Mouse (Mus musculus) kidney, embryonic 16.5 days (tissue): ENCODE data around the gene Als2. TPM values are rescaled to one million over a fixed set of nuclear protein-coding genes. Genes with fewer than 3 reads are reported as not detected.

Experiments used
- ATAC-seq: fragments of 200-750 bp; cut with Nextera tagmentation; 2 replicates; pipeline ENCODE4 v1.8.0; 2017; ENCODE audit warnings: moderate TSS enrichment; ENCODE audit not compliant: low FRiP score, low TSS enrichment
- H3K27ac ChIP-seq: fragments of 300-500 bp; sonication (generic); 2 replicates; pipeline ENCODE4 v1.5.1; 2014; ENCODE audit warnings: low read length
- H3K27me3 ChIP-seq: fragments of 300-500 bp; sonication (generic); 2 replicates; pipeline ENCODE4 v1.6.1; 2014; ENCODE audit warnings: low read length, control low read depth, mixed read lengths; ENCODE audit not compliant: insufficient read depth
- H3K36me3 ChIP-seq: fragments of 300-500 bp; sonication (generic); 2 replicates; pipeline ENCODE4 v1.6.1; 2014; ENCODE audit warnings: low read length, control low read depth, mixed read lengths; ENCODE audit not compliant: insufficient read depth
- H3K4me1 ChIP-seq: fragments of 300-500 bp; sonication (generic); 2 replicates; pipeline ENCODE4 v1.6.1; 2014; ENCODE audit warnings: low read length, control low read depth, mixed read lengths; ENCODE audit not compliant: insufficient read depth
- H3K4me2 ChIP-seq: fragments of 300-500 bp; sonication (generic); replicated peaks from 2 replicates; pipeline ENCODE4 v1.6.1; 2014; ENCODE audit warnings: low read depth, low read length
- H3K4me3 ChIP-seq: fragments of 300-500 bp; sonication (generic); 2 replicates; pipeline ENCODE4 v1.5.1; 2014; ENCODE audit warnings: mild to moderate bottlenecking, low read length
- H3K9ac ChIP-seq: fragments of 300-500 bp; sonication (generic); replicated peaks from 2 replicates; pipeline ENCODE4 v1.6.1; 2014; ENCODE audit warnings: low read length
- H3K9me3 ChIP-seq: fragments of 300-500 bp; sonication (generic); 2 replicates; pipeline ENCODE4 v1.6.1; 2016; ENCODE audit warnings: low read length, control low read depth
- WGBS: fragments of 180-500 bp; shearing (Covaris S2); extraction: QIAGEN DNeasy Blood & Tissue Kit; methylation state at CpG from one replicate; pipeline ENCODE4 v1.1.7; 2014; 5-methylcytosine and 5-hydroxymethylcytosine counted together
- polyA plus RNA-seq: library from polyadenylated mRNA; unstranded; fragments of >200 nt; fragmentation: Nextera tagmentation; extraction: Ambion mirVana; gene quantifications from 2 replicates; pipeline ENCODE4 v1.2.1, GENCODE M21; 2015

Als2 gene
- polyA plus RNA-seq, 1 experiment from 2014 or later, result 12.4 TPM

DNA sequence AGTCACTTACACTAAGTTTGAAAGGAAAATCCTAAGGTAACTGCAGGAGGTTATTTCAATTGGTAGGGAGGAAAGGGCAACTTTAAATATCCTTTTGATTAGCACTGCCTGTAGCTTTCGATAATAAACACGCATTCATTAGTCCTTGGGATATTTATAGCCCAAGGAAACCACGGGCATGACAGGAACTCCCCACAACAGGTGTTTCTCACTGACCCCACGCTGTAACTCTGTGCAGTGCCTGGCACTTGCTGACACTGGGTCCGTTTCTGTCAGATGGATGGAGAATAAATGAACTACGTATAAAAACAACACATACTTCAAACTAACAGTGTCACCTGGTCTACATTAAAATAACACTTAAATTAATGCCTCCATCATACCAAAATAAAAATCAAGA is 42.1 kb downstream of the Als2 start:
- Histone ChIP-seq H3K27me3 (no peaks in the 10 kb centered on the region), H3K9me3 (no peaks in the 10 kb centered on the region), H3K27ac (no peak overlapping the region), H3K4me2 (no peak overlapping the region), H3K9ac (no peak overlapping the region), H3K4me1 (no peaks in the 10 kb centered on the region), H3K36me3 (peaks cover 19% of the 10 kb centered on the region), H3K4me3 (no peak overlapping the region)
- no peak for ATAC-seq
- whole genome bisulfite sequencing, result 24% methylated on average over 6 of the region's 6 CpGs

DNA sequence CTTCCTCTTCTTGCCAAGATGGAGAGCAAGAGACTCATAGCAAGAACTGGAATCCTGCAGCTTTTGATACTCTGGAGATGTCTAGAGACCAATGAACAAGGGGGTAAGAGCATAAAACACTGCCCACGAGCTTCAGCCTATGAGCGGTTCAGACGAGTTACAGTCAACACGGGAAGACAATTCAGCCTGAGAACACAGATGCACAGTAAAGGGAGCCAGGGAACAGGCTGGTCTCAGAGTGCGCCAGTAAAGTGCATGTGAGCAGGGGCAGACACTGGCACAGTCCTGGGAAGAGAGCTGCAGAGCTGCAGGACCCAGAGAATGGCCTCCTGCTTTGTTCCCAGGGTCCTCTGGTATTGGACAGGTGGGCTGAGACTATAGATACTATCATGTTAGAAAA is 49.2 kb downstream of the Als2 start:
- Histone ChIP-seq H3K4me1 (no peaks in the 10 kb centered on the region), H3K9me3 (no peaks in the 10 kb centered on the region)
- 81% methylated on average over 5 of the region's 5 CpGs for WGBS

DNA sequence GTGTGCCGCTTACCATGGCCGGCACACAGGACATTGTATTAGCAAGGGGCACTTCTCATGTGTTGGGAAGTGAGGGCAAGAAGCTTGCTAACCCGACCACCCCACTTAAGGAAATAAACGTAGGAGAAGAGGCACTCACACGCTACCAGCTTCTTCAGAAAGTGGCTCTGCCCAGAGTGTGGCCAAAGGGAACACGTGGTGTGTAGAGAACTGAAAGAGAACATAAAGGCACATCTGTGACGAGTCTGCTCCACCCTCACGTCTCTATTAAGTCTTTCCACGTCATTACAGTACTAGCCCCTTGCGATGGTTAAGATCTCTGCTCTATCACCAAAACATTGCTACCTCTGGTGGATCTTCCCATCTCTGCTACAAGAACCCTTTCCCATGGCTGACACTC is 50.7 kb downstream of the Als2 start:
- Histone ChIP-seq H3K9me3 (no peaks in the 10 kb centered on the region), H3K27me3 (no peaks in the 10 kb centered on the region), H3K4me3 (no peak overlapping the region), H3K36me3 (peaks cover 23% of the 10 kb centered on the region), H3K27ac (no peak overlapping the region), H3K4me1 (no peaks in the 10 kb centered on the region), H3K9ac (no peak overlapping the region), H3K4me2 (no peak overlapping the region)
- ATAC-seq, result no peak
- WGBS, result 82% methylated on average over 10 of the region's 10 CpGs

More for the DNA sequence above, 49.2 kb downstream of the Als2 start:
- Histone ChIP-seq H3K36me3 (peaks cover 18% of the 10 kb centered on the region), H3K27ac (no peak overlapping the region), H3K9ac (no peak overlapping the region), H3K4me2 (no peak overlapping the region), H3K27me3 (no peaks in the 10 kb centered on the region), H3K4me3 (no peak overlapping the region)
- no peak for ATAC-seq

DNA sequence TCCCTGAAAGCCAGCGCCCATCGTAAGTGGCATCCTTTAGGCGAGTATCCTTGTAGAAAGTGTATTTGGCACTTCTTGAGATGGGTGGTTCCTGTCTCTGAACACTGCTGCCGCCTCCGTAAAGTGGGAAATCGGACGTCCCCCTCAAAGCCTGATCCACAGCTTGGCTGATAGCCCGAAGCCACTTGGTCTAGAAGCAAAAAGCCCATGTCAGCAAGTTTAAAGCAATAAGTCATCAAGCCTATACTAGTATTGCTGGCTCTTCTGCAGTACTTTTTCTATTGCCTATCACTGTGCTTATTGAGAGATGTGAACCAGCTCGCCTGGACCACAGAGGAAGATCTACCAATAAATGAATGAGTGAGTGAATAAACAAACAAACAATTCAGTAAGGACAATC is 51.6 kb downstream of the Als2 start:
- H3K27ac ChIP-seq, result no peak overlapping the region
- 72% methylated on average over 9 of the region's 9 CpGs for WGBS
- no peak for ATAC-seq

DNA sequence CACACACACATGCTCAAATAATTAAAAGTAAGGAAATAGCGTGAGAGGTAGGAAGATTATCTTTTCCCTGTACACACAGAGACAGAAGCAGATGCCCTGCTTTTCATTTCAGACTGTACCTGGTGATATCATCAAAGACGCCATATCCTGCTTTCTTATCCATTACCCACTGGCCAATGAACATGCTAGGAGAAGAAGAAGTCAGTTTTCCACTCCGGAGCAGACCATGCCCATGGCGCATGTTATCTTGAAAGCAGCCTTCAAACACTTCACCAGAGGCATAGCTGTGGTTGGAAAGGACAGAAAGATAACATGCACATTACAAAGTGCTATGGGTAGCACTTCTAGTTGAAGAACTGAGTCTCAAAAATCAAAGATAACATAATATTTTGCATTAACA is 54.0 kb downstream of the Als2 start:
- H3K9me3 ChIP-seq, result no peaks in the 10 kb centered on the region
- no peak overlapping the region for H3K27ac ChIP-seq
- no peaks in the 10 kb centered on the region for H3K27me3 ChIP-seq
- no peak for ATAC-seq
- H3K36me3 ChIP-seq, result peaks cover 36% of the 10 kb centered on the region
- no peak overlapping the region for H3K9ac ChIP-seq
- no peak overlapping the region for H3K4me2 ChIP-seq
- no peaks in the 10 kb centered on the region for H3K4me1 ChIP-seq
- 96% methylated on average over 4 of the region's 4 CpGs for WGBS
- H3K4me3 ChIP-seq, result no peak overlapping the region

More for the DNA sequence above, 51.6 kb downstream of the Als2 start:
- Histone ChIP-seq H3K4me1 (no peaks in the 10 kb centered on the region), H3K4me3 (no peak overlapping the region), H3K9ac (no peak overlapping the region), H3K36me3 (peaks cover 26% of the 10 kb centered on the region), H3K4me2 (no peak overlapping the region), H3K9me3 (no peaks in the 10 kb centered on the region), H3K27me3 (no peaks in the 10 kb centered on the region)

DNA sequence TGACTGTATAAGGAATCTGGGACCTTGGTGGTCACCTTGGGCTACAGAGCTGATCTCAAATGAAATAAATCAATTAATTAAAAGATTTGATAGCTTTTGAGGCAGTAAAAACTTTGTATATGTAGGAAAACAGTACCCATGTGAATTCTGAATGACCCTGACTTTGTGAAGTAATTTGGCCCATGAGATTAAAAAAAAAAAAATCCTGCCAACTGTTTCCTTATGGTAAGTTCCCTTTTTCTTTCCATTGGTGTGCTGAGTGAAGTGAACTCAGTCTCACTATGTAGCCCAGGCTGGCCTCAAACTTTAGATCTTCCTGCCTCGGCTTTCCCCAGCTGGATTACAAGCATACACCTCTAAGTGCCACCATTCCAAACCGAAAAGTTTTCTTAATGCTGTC is 54.7 kb downstream of the Als2 start:
- H3K27me3 ChIP-seq, result no peaks in the 10 kb centered on the region
- WGBS, result 92% methylated on average over 2 of the region's 2 CpGs
- no peak overlapping the region for H3K4me3 ChIP-seq
- H3K36me3 ChIP-seq, result peaks cover 42% of the 10 kb centered on the region
- no peak for ATAC-seq
- no peaks in the 10 kb centered on the region for H3K4me1 ChIP-seq
- H3K27ac ChIP-seq, result no peak overlapping the region
- no peak overlapping the region for H3K9ac ChIP-seq
- H3K9me3 ChIP-seq, result no peaks in the 10 kb centered on the region
- H3K4me2 ChIP-seq, result no peak overlapping the region

DNA sequence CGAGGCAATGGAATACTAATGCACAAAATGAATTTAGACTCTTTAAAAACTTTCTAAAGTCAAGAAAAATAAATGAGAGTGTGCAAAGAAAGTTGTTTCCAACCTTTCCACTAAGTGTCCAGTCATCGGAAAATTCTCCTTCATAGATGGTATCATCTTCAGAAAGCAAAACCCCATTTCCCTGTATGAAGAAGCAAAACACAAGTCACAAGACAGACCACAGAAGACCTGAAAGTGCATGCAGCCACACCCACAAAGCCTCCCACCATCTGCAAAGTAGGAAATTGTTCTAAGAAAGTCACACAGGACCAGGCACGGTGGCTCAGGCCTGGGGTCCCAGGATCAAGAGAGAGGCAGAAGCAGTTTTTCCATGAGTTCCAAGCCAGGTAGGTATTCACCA is 57.0 kb downstream of the Als2 start:
- Histone ChIP-seq H3K4me1 (no peaks in the 10 kb centered on the region), H3K36me3 (peaks cover 45% of the 10 kb centered on the region), H3K27ac (no peak overlapping the region), H3K9me3 (0 out of 2 replicates have a peak, but pooled peaks cover 4% of the 10 kb centered on the region), H3K4me3 (no peak overlapping the region), H3K4me2 (no peak overlapping the region), H3K27me3 (no peaks in the 10 kb centered on the region), H3K9ac (no peak overlapping the region)
- no peak for ATAC-seq
- WGBS, result 90% methylated on average over 3 of the region's 3 CpGs

DNA sequence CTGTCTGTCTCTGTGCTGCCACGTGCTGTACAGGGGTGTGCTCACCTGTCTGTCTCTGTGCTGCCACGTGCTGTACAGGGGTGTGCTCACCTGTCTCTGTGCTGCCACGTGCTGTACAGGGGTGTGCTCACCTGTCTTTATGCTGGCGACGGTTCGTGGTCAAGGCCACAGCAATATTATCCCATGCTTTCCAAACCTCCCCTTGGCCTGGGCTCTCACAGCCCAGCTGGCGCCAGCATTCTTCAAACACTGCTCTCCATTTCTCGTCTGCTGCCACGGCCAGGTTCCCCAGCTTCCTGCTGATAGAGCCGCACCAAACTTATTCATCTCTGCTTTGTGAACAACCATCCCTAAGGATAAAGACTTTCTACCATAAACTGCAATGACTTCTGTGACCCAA is 58.6 kb downstream of the Als2 start:
- H3K4me3 ChIP-seq, result no peak overlapping the region
- no peak overlapping the region for H3K9ac ChIP-seq
- WGBS, result 92% methylated on average over 10 of the region's 10 CpGs
- no peak for ATAC-seq
- H3K9me3 ChIP-seq, result 0 out of 2 replicates have a peak, but pooled peaks cover 4% of the 10 kb centered on the region
- H3K36me3 ChIP-seq, result peaks cover 49% of the 10 kb centered on the region
- no peaks in the 10 kb centered on the region for H3K4me1 ChIP-seq
- H3K27me3 ChIP-seq, result no peaks in the 10 kb centered on the region
- H3K4me2 ChIP-seq, result no peak overlapping the region
- H3K27ac ChIP-seq, result no peak overlapping the region

DNA sequence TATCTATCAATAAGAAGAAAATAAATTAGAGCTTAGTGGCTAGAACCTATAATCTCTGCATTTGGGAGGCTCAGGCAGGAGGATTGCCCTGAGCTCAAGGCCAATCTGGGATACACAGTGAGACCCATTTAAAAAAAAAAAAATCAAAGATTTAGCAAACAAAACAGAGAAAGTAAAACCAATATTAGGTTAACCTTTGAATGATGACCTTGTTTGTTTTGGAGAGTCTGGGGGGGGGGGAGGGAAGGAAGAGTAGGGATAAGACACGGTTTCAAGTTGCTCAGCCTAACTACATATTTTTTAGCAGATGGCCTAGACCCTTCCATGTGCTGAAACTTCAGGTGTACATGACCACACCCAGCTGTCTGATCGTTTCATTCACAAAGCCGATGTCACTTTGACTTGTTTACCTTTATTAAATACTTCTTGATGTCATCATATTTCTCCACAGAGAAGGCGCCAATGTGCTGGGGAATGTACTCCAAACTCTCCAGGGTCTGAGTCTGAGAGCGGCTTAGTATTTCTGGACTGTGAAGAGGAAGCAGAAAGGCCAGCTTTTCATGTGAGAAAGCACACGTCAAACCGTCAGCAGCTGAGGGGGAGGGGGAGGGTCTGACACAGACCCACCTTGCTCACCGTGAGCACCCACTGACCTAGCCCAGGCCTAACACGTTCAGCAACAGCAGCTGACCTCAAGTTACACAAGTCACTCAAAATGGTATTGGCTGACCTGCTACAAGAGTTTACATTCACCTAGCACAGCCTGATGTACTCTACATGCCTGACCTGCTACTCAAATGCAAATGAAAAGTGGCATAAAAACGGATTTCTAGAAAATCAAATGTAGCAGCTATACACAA is 62.3 kb downstream of the Als2 start:
- Histone ChIP-seq H3K27ac (no peak overlapping the region), H3K4me1 (peaks cover 7% of the 10 kb centered on the region), H3K4me3 (no peak overlapping the region), H3K36me3 (peaks cover 32% of the 10 kb centered on the region), H3K4me2 (no peak overlapping the region), H3K27me3 (no peaks in the 10 kb centered on the region), H3K9ac (no peak overlapping the region), H3K9me3 (0 out of 2 replicates have a peak, but pooled peaks cover 4% of the 10 kb centered on the region)
- no peak for ATAC-seq
- WGBS, result 65% methylated on average over 10 of the region's 10 CpGs

DNA sequence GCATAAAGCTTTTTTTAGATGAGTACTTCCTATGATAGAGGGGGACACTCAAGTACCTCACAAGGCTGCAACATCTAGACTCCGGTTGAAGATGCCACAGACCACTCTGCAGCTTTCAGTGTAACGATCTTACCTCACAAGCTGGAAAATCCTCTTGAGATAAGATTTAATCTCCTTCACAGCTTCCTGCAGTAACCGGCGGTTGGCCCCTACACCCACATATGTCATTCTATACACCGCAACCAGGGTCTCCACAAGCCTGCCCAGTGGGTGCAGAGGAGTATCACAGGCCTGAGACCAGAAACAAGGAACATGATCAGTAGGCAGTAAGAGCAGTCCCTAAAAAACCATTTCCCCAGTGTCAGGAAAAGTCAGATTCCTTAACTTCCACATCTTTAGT is 64.0 kb downstream of the Als2 start:
- no peaks in the 10 kb centered on the region for H3K27me3 ChIP-seq
- no peak overlapping the region for H3K4me3 ChIP-seq
- H3K36me3 ChIP-seq, result peaks cover 28% of the 10 kb centered on the region
- no peak overlapping the region for H3K4me2 ChIP-seq
- ATAC-seq, result no peak
- H3K27ac ChIP-seq, result no peak overlapping the region
- H3K4me1 ChIP-seq, result peaks cover 14% of the 10 kb centered on the region
- H3K9me3 ChIP-seq, result 0 out of 2 replicates have a peak, but pooled peaks cover 4% of the 10 kb centered on the region
- H3K9ac ChIP-seq, result no peak overlapping the region
- WGBS, result 74% methylated on average over 5 of the region's 5 CpGs
